In genomic region chr2:181864536-181864860, GRCm38 (mm10) we compare ENCODE assay signal across 7 mouse cellular contexts. TPM values are rescaled to one million over a fixed set of nuclear protein-coding genes. Genes with fewer than 3 reads are reported as not detected.
DNase-seq lines count a peak whose midpoint lies in the region; ATAC-seq and TF ChIP-seq lines count a peak whose summit lies in the region.

No protein-coding gene starts in this region.

- no peak for ATAC-seq in lung, postnatal 0 days
- ATAC-seq in erythroblast, adult 5-6 weeks (replicated peaks; ENCODE audit: low FRiP score, poor library complexity, severe bottlenecking): peak; percentile 3
- peak; percentile 65 for ATAC-seq in limb, embryonic 11.5 days (ENCODE audit: insufficient number of reproducible peaks, low FRiP score, low TSS enrichment, low read depth)

- H3K9me3 ChIP-seq in lung, postnatal 0 days (ENCODE audit: low read length): no peaks in the 10 kb centered on the region
- H3K9me3 ChIP-seq in limb, embryonic 11.5 days (ENCODE audit: control insufficient read depth, low read length): no peaks in the 10 kb centered on the region

- TF ChIP-seq CTCF in lung, postnatal 0 days (IDR thresholded peaks at IDR 0.05): no peak
- no peak for TF ChIP-seq CTCF in small intestine, adult 2 months (IDR thresholded peaks at IDR 0.05; ENCODE audit: extremely low read depth, insufficient read length, insufficient replicate concordance, low read depth, low read length)

- H3K4me1 ChIP-seq in lung, postnatal 0 days (ENCODE audit: insufficient read depth, low read depth, low read length): peaks cover 13% of the 10 kb centered on the region; the same call in 1 of the 2 replicates
- peaks cover 6% of the 10 kb centered on the region; the same call in 1 of the 2 replicates for H3K4me1 ChIP-seq in limb, embryonic 11.5 days (ENCODE audit: control insufficient read depth, insufficient read depth, low read length)
- H3K4me1 ChIP-seq in small intestine, adult 2 months (ENCODE audit: control insufficient read depth, insufficient read depth, insufficient read length, low read length): 0 out of 2 replicates have a peak, but pooled peaks cover 3% of the 10 kb centered on the region

- H3K36me3 ChIP-seq in lung, postnatal 0 days (ENCODE audit: insufficient read depth, low read length): no peaks in the 10 kb centered on the region
- H3K36me3 ChIP-seq in limb, embryonic 11.5 days (ENCODE audit: control insufficient read depth, insufficient read depth, low read length): peaks cover 3% of the 10 kb centered on the region; the same call in 1 of the 2 replicates
- H3K36me3 ChIP-seq in small intestine, adult 2 months (ENCODE audit: control insufficient read depth, insufficient read depth, low read length): peaks cover 5% of the 10 kb centered on the region

- H3K27me3 ChIP-seq in lung, postnatal 0 days (replicated peaks; ENCODE audit: insufficient read depth, low read length): no peaks in the 10 kb centered on the region
- no peaks in the 10 kb centered on the region for H3K27me3 ChIP-seq in limb, embryonic 11.5 days (ENCODE audit: control insufficient read depth, insufficient read depth, low read length)
- H3K27me3 ChIP-seq in small intestine, adult 2 months (ENCODE audit: control insufficient read depth, insufficient read depth, low read length): no peaks in the 10 kb centered on the region

- WGBS in lung, postnatal 0 days: under 1% methylated on average over 21 of the region's 22 CpGs
- 0% methylated on average over 22 of the region's 22 CpGs for WGBS in limb, embryonic 11.5 days
- under 1% methylated on average over 22 of the region's 22 CpGs for WGBS in small intestine, adult 2 months

- no peak; the same call in 1 of the 2 replicates for TF ChIP-seq POLR2A in small intestine, adult 2 months (IDR thresholded peaks at IDR 0.05; ENCODE audit: low read depth, low read length)

- peak overlapping the region; percentile 64 for H3K4me3 ChIP-seq in lung, postnatal 0 days (ENCODE audit: low read depth, low read length)
- peak overlapping the region; percentile 77 for H3K4me3 ChIP-seq in limb, embryonic 11.5 days (ENCODE audit: low read depth, low read length)
- H3K4me3 ChIP-seq in small intestine, adult 2 months (ENCODE audit: low read depth, low read length): peak overlapping the region; percentile 80

- peak overlapping the region; percentile 43 for H3K9ac ChIP-seq in lung, postnatal 0 days (replicated peaks; ENCODE audit: low read depth)
- peak overlapping the region; percentile 82 for H3K9ac ChIP-seq in limb, embryonic 11.5 days (ENCODE audit: low read length)

- DNase-seq in lung, postnatal 0 days (ENCODE audit: low spot score): no peak
- DNase-seq in lung, postnatal 14 days: no peak
- no peak for DNase-seq in limb, embryonic 11.5 days (ENCODE audit: low spot score)
- DNase-seq in urinary bladder, postnatal 10 days (ENCODE audit: low spot score): no peak
- no peak for DNase-seq in B cell, adult 2 months

- H3K27ac ChIP-seq in lung, postnatal 0 days (ENCODE audit: low read length): peak overlapping the region; percentile 64
- no peak overlapping the region for H3K27ac ChIP-seq in limb, embryonic 11.5 days (replicated peaks; ENCODE audit: low read depth, low read length)
- H3K27ac ChIP-seq in small intestine, adult 2 months (ENCODE audit: insufficient read depth, low read depth, low read length): peak overlapping the region; percentile 26; the same call in 1 of the 2 replicates

- H3K4me2 ChIP-seq in lung, postnatal 0 days (replicated peaks; ENCODE audit: low read depth, low read length): peak overlapping the region; percentile 90
- H3K4me2 ChIP-seq in limb, embryonic 11.5 days (ENCODE audit: low read depth, severe bottlenecking): peak overlapping the region; percentile 56

- no peak for TF ChIP-seq EP300 in lung, postnatal 0 days (IDR thresholded peaks at IDR 0.05)

RNA-seq across cellular contexts. Expression of gene Polr3k, which starts 0.4 kb away (rescaled TPM):
- 30.7 and 31.4 TPM in 2 replicates for polyA plus RNA-seq in lung, postnatal 0 days (2015; fragmentation: Nextera tagmentation; extraction: Ambion mirVana)
- total RNA-seq in erythroblast, adult 5-6 weeks (2015; ENCODE audit: low replicate concordance): 2.5 and 7.3 TPM in 2 replicates
- total RNA-seq in erythroblast, adult 5-6 weeks (2017; ENCODE audit: low replicate concordance): 7.7 and 11.7 TPM in 2 replicates
- 97.2 and 102 TPM in 2 replicates for polyA plus RNA-seq in limb, embryonic 11.5 days (2014; fragmentation: Nextera tagmentation; extraction: Ambion mirVana)
- 1.4 and 1.5 TPM in 2 replicates for polyA plus RNA-seq in small intestine, adult 2 months (2012; rRNA removed)

RNA-seq across cellular contexts. Expression of gene Pcmtd2, which starts 26.8 kb away (rescaled TPM):
- polyA plus RNA-seq in lung, postnatal 0 days (2015; fragmentation: Nextera tagmentation; extraction: Ambion mirVana): 37.3 and 43.6 TPM in 2 replicates
- 120 and 125 TPM in 2 replicates for total RNA-seq in erythroblast, adult 5-6 weeks (2015; ENCODE audit: low replicate concordance)
- total RNA-seq in erythroblast, adult 5-6 weeks (2017; ENCODE audit: low replicate concordance): 171 and 192 TPM in 2 replicates
- polyA plus RNA-seq in limb, embryonic 11.5 days (2014; fragmentation: Nextera tagmentation; extraction: Ambion mirVana): 42.6 and 44.1 TPM in 2 replicates
- polyA plus RNA-seq in small intestine, adult 2 months (2012; rRNA removed): 4.5 and 7.6 TPM in 2 replicates

Comparison
In these comparisons a context has a peak if more than half of its experiments do, and no peak if none do; other contexts are left out.
1. RNA of gene Polr3k, which starts 0.4 kb away (polyA plus RNA-seq): 97.2 to 102 TPM in limb, embryonic 11.5 days and 30.7 to 31.4 TPM in lung, postnatal 0 days; 1.4 to 1.5 TPM in small intestine, adult 2 months; every median in the first group is over 10 times any median in the second.
2. Peak in every context shown above with its lines, with median percentiles within 50 percentile points of each other: H3K4me3 ChIP-seq.